Mouse (Mus musculus): Measurements from ENCODE around the gene Ptk6. TPM values are rescaled to one million over a fixed set of nuclear protein-coding genes. Genes with fewer than 3 reads are reported as not detected.

Ptk6 gene
- polyA plus RNA-seq, 1 experiment from 2014 or later, result not detected

GRCm38 (mm10) chr2:181186635-181187034 is 16.0 kb downstream of the Ptk6 start:
- Histone ChIP-seq H3K4me2 (peak overlapping the region; percentile 75), H3K9ac (ENCODE audit: low read length) (peak overlapping the region; percentile 97), H3K4me3 (ENCODE audit: low read depth, low read length) (peak overlapping the region; percentile 66), H3K27ac (ENCODE audit: low read depth, low read length) (peak overlapping the region; percentile 96), H3K36me3 (ENCODE audit: control insufficient read depth, insufficient read depth, low read length) (no peaks in the 10 kb centered on the region; the same call in 1 of the 2 replicates), H3K27me3 (ENCODE audit: control insufficient read depth, insufficient read depth, low read length) (no peaks in the 10 kb centered on the region), H3K9me3 (ENCODE audit: control insufficient read depth, low read length) (no peaks in the 10 kb centered on the region), H3K4me1 (ENCODE audit: control insufficient read depth, insufficient read depth, low read length) (peaks cover 6% of the 10 kb centered on the region)
- DNase-seq (ENCODE audit: low spot score, missing footprints) (no peak), ATAC-seq (ENCODE audit: low FRiP score) (peak; percentile 87)
- WGBS, result under 1% methylated on average over 14 of the region's 14 CpGs

DNA sequence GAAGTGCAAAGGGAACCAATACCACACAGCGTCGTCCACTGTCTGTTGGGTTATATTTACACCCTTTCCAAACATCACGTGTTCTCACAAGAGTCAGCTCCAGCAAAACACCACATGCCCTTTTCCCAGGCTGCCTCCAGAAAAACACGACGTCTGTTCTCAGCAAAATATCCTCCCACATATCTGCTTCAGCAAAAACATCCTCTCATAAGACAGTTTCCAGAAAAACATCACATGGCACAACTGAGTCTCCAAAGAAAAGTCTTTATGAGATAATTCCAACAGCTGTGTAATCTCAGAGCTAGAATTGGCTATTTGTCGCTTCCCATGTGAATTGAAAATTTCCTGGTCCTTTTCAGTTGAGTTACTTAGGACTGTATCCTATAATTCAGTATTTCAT is 21.7 kb downstream of the Ptk6 start:
- WGBS, result 84% methylated on average over 6 of the region's 6 CpGs

GRCm38 (mm10) chr2:181178471-181178870 is 24.1 kb downstream of the Ptk6 start:
- Histone ChIP-seq H3K4me1 (ENCODE audit: control insufficient read depth, insufficient read depth, low read length) (no peaks in the 10 kb centered on the region), H3K27me3 (ENCODE audit: control insufficient read depth, insufficient read depth, low read length) (no peaks in the 10 kb centered on the region), H3K36me3 (ENCODE audit: control insufficient read depth, insufficient read depth, low read length) (no peaks in the 10 kb centered on the region), H3K4me2 (no peak overlapping the region), H3K9ac (ENCODE audit: low read length) (no peak overlapping the region), H3K4me3 (ENCODE audit: low read depth, low read length) (no peak overlapping the region), H3K27ac (ENCODE audit: low read depth, low read length) (no peak overlapping the region), H3K9me3 (ENCODE audit: control insufficient read depth, low read length) (no peaks in the 10 kb centered on the region)
- 87% methylated on average over 5 of the region's 5 CpGs for WGBS
- DNase-seq (ENCODE audit: low spot score, missing footprints), result no peak
- no peak for ATAC-seq (ENCODE audit: low FRiP score)

More for the DNA sequence above, 21.7 kb downstream of the Ptk6 start:
- no peak for ATAC-seq (ENCODE audit: low FRiP score)
- H3K36me3 ChIP-seq (ENCODE audit: control insufficient read depth, insufficient read depth, low read length), result no peaks in the 10 kb centered on the region
- H3K27ac ChIP-seq (ENCODE audit: low read depth, low read length), result no peak overlapping the region
- no peak overlapping the region for H3K9ac ChIP-seq (ENCODE audit: low read length)
- no peaks in the 10 kb centered on the region for H3K27me3 ChIP-seq (ENCODE audit: control insufficient read depth, insufficient read depth, low read length)
- no peak overlapping the region for H3K4me3 ChIP-seq (ENCODE audit: low read depth, low read length)
- no peaks in the 10 kb centered on the region for H3K4me1 ChIP-seq (ENCODE audit: control insufficient read depth, insufficient read depth, low read length)
- no peaks in the 10 kb centered on the region for H3K9me3 ChIP-seq (ENCODE audit: control insufficient read depth, low read length)
- no peak overlapping the region for H3K4me2 ChIP-seq
- DNase-seq (ENCODE audit: low spot score, missing footprints), result no peak

- H3K4me3 ChIP-seq (ENCODE audit: low read depth, low read length), result no peak overlapping the region
- no peak overlapping the region for H3K9ac ChIP-seq (ENCODE audit: low read length)
- ATAC-seq (ENCODE audit: low FRiP score), result no peak
- no peaks in the 10 kb centered on the region for H3K27me3 ChIP-seq (ENCODE audit: control insufficient read depth, insufficient read depth, low read length)
- H3K36me3 ChIP-seq (ENCODE audit: control insufficient read depth, insufficient read depth, low read length), result no peaks in the 10 kb centered on the region
- DNase-seq (ENCODE audit: low spot score, missing footprints), result no peak
- no peaks in the 10 kb centered on the region for H3K4me1 ChIP-seq (ENCODE audit: control insufficient read depth, insufficient read depth, low read length)
- H3K4me2 ChIP-seq, result no peak overlapping the region
- H3K27ac ChIP-seq (ENCODE audit: low read depth, low read length), result no peak overlapping the region
- 79% methylated on average over 3 of the region's 3 CpGs for WGBS
- no peaks in the 10 kb centered on the region for H3K9me3 ChIP-seq (ENCODE audit: control insufficient read depth, low read length)
Measured at GRCm38 (mm10) chr2:181178015-181178414, 24.6 kb downstream of the Ptk6 start.

- Histone ChIP-seq H3K27me3 (ENCODE audit: control insufficient read depth, insufficient read depth, low read length) (no peaks in the 10 kb centered on the region), H3K9me3 (ENCODE audit: control insufficient read depth, low read length) (no peaks in the 10 kb centered on the region; the same call in 1 of the 2 replicates), H3K36me3 (ENCODE audit: control insufficient read depth, insufficient read depth, low read length) (no peaks in the 10 kb centered on the region), H3K4me2 (no peak overlapping the region), H3K9ac (ENCODE audit: low read length) (no peak overlapping the region), H3K27ac (ENCODE audit: low read depth, low read length) (no peak overlapping the region), H3K4me3 (ENCODE audit: low read depth, low read length) (no peak overlapping the region), H3K4me1 (ENCODE audit: control insufficient read depth, insufficient read depth, low read length) (no peaks in the 10 kb centered on the region)
- DNase-seq (ENCODE audit: low spot score, missing footprints) (no peak), ATAC-seq (ENCODE audit: low FRiP score) (no peak)
- 85% methylated on average over 3 of the region's 3 CpGs for WGBS
Measured at GRCm38 (mm10) chr2:181174646-181175045, 27.9 kb downstream of the Ptk6 start.

GRCm38 (mm10) chr2:181166469-181166868 is 36.1 kb downstream of the Ptk6 start:
- no peaks in the 10 kb centered on the region for H3K36me3 ChIP-seq (ENCODE audit: control insufficient read depth, insufficient read depth, low read length)
- no peak for DNase-seq (ENCODE audit: low spot score, missing footprints)
- no peak for ATAC-seq (ENCODE audit: low FRiP score)
- H3K4me3 ChIP-seq (ENCODE audit: low read depth, low read length), result no peak overlapping the region
- no peak overlapping the region for H3K27ac ChIP-seq (ENCODE audit: low read depth, low read length)
- WGBS, result 88% methylated on average over 5 of the region's 5 CpGs
- H3K27me3 ChIP-seq (ENCODE audit: control insufficient read depth, insufficient read depth, low read length), result no peaks in the 10 kb centered on the region
- no peaks in the 10 kb centered on the region; the same call in 1 of the 2 replicates for H3K9me3 ChIP-seq (ENCODE audit: control insufficient read depth, low read length)
- H3K4me1 ChIP-seq (ENCODE audit: control insufficient read depth, insufficient read depth, low read length), result no peaks in the 10 kb centered on the region
- no peak overlapping the region for H3K9ac ChIP-seq (ENCODE audit: low read length)
- H3K4me2 ChIP-seq, result no peak overlapping the region

DNA sequence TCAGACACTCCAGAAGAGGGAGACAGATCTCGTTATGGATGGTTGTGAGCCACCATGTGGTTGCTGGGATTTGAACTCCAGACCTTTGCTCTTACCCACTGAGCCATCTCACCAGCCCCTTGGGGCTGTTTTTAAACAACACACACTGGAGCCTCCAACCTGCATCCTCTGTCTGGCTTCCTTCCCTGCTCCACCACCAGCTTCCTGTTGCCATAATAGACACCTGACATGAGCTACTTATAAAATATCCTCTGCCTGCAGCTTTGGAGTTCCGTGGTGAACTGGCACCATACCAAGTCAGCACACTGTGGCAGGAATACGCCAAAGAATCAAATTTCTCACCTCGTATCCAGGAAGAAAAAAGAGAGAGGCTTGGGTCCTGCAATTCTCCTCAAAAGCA is 41.8 kb downstream of the Ptk6 start:
- H3K9ac ChIP-seq (ENCODE audit: low read length), result no peak overlapping the region
- 74% methylated on average over 4 of the region's 4 CpGs for WGBS
- H3K27me3 ChIP-seq (ENCODE audit: control insufficient read depth, insufficient read depth, low read length), result peaks cover 15% of the 10 kb centered on the region
- no peaks in the 10 kb centered on the region for H3K36me3 ChIP-seq (ENCODE audit: control insufficient read depth, insufficient read depth, low read length)
- no peak overlapping the region for H3K27ac ChIP-seq (ENCODE audit: low read depth, low read length)
- ATAC-seq (ENCODE audit: low FRiP score), result no peak
- H3K4me1 ChIP-seq (ENCODE audit: control insufficient read depth, insufficient read depth, low read length), result peaks cover 15% of the 10 kb centered on the region
- H3K4me2 ChIP-seq, result no peak overlapping the region
- H3K9me3 ChIP-seq (ENCODE audit: control insufficient read depth, low read length), result no peaks in the 10 kb centered on the region
- H3K4me3 ChIP-seq (ENCODE audit: low read depth, low read length), result no peak overlapping the region
- no peak for DNase-seq (ENCODE audit: low spot score, missing footprints)

GRCm38 (mm10) chr2:181159771-181160170 is 42.8 kb downstream of the Ptk6 start:
- H3K4me3 ChIP-seq (ENCODE audit: low read depth, low read length), result no peak overlapping the region
- H3K4me2 ChIP-seq, result no peak overlapping the region
- H3K27ac ChIP-seq (ENCODE audit: low read depth, low read length), result no peak overlapping the region
- no peaks in the 10 kb centered on the region for H3K9me3 ChIP-seq (ENCODE audit: control insufficient read depth, low read length)
- H3K4me1 ChIP-seq (ENCODE audit: control insufficient read depth, insufficient read depth, low read length), result peaks cover 15% of the 10 kb centered on the region
- ATAC-seq (ENCODE audit: low FRiP score), result peak; percentile 91
- H3K27me3 ChIP-seq (ENCODE audit: control insufficient read depth, insufficient read depth, low read length), result peaks cover 16% of the 10 kb centered on the region
- peak; percentile 87 for DNase-seq (ENCODE audit: low spot score, missing footprints)
- no peak overlapping the region; the same call in 1 of the 2 replicates for H3K9ac ChIP-seq (ENCODE audit: low read length)
- 0% methylated on average over 2 of the region's 2 CpGs for WGBS
- no peaks in the 10 kb centered on the region for H3K36me3 ChIP-seq (ENCODE audit: control insufficient read depth, insufficient read depth, low read length)

DNA sequence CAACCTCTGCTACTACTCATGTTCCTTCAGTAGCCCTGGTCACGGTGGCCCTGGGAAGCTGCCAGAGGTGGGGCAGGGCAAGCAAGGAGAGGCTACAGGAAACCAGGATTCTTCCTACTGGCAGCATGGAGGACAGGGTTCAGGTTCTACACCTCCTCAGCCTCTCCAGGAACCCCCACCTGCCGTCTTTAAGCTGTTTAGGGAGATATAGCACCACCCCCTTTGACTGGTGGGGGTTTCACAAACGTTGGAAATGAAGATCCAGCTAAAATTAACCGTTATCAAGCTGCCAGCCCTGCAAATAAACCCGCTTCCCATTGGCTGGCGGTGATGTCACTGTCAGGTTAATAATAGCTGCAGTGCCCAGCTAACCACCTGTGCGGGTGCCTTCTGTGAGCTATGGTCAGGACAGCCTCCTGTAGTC is 43.5 kb downstream of the Ptk6 start:
- Histone ChIP-seq H3K9ac (ENCODE audit: low read length) (no peak overlapping the region; the same call in 1 of the 2 replicates), H3K4me2 (no peak overlapping the region), H3K9me3 (ENCODE audit: control insufficient read depth, low read length) (no peaks in the 10 kb centered on the region), H3K4me1 (ENCODE audit: control insufficient read depth, insufficient read depth, low read length) (peaks cover 15% of the 10 kb centered on the region), H3K4me3 (ENCODE audit: low read depth, low read length) (no peak overlapping the region), H3K36me3 (ENCODE audit: control insufficient read depth, insufficient read depth, low read length) (no peaks in the 10 kb centered on the region), H3K27me3 (ENCODE audit: control insufficient read depth, insufficient read depth, low read length) (peaks cover 16% of the 10 kb centered on the region), H3K27ac (ENCODE audit: low read depth, low read length) (no peak overlapping the region)
- 65% methylated on average over 7 of the region's 7 CpGs for WGBS
- DNase-seq (ENCODE audit: low spot score, missing footprints) (no peak), ATAC-seq (ENCODE audit: low FRiP score) (no peak)

All from midbrain, embryonic 11.5 days (tissue).